Mouse (Mus musculus) embryo, embryonic 9.5 days (tissue): ENCODE data around the gene Zfp326.

Experiments
- DNase-seq: peaks from one replicate; pipeline ENCODE4 v3.0.0-alpha.2; 2017; ENCODE audit errors: extremely low spot score

Zfp326 gene

GRCm38 (mm10) chr5:105867427-105867826 lies 8.9 kb upstream of the Zfp326 start:
- DNase-seq, result no peak

GRCm38 (mm10) chr5:105867841-105868447 lies 8.4 kb upstream of the Zfp326 start:
- DNase-seq, result no peak

- DNase-seq, result peak; percentile 81
Observed at GRCm38 (mm10) chr5:105868593-105868992, 7.8 kb upstream of the Zfp326 start.

DNA sequence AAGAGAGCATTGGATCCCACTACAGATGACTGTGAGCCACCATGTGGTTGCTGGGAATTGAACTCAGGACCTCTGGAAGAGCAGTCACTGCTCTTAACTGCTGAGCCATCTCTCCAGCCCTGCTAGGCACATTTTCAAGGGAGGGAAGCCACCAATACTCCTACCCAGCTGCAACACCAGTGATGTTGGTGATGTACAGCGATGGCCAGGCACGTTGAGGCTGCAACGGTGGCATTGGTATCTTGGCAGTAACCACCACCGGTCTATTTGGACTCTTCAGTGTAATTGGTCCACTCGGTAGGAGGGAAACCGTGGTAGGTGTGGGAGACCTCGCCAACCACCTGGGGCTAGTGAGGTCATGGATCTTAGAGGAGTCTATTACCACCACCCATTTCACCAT lies 6.6 kb upstream of the Zfp326 start:
- DNase-seq, result no peak

- no peak for DNase-seq
Observed at GRCm38 (mm10) chr5:105871140-105871539, 5.2 kb upstream of the Zfp326 start.

DNA sequence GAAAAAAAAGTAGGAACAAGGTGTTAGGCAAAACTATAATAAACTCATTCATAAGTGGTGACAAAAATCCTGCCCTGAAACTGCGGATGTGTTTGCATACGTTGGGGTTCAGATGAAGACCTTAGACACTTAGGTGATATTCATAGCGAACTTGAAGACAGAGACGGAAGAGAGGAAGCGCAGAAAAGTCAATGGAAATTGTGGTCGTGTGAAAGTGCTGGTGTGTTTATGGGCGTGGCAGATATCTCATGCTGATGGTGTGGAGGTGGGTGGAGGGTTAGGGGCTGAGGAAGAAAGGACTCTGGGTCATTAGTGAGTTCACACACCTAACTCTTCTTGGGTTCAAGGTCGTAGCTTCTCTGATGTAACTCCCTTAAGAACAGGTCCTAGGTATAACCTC lies 4.2 kb upstream of the Zfp326 start:
- no peak for DNase-seq

DNA sequence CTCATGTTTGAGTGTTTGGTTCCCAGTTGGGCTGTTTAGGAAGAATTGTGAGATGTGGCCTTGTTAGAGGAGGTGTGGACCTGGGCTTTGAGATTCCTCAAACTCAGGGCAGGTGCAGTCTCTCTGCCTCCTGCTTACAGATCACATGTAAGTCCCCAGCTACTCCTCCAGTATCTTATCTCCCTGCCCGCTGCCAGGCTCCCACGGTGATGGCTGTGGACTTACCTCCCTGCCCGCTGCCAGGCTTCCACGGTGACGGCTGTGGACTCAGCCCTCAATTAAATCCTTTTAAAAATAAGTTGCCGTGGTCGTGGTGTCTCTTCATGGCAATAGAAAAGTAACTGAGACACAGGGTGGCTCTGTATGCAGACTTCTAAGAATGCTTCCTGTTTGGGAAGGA lies 3.4 kb upstream of the Zfp326 start:
- DNase-seq, result no peak

DNA sequence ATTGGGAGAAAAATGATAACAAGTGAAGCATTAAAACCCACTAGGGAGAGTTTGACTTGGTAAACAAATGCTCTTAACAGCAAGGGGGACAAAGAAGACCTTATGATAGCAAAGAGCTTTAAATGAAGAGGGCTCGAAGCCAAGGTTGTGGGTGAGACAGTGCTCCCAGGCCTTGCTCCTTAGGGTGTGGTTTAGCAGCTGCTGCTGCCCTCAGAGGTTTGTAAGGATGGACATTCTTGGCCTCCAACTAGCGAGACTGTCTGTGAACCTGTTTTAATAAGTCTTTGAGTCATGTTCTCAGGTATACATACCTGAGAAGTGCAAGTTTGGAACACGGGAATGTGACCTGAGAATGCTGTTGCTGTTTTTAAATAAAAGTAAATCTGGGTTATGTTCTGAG lies 2.6 kb upstream of the Zfp326 start:
- no peak for DNase-seq

DNA sequence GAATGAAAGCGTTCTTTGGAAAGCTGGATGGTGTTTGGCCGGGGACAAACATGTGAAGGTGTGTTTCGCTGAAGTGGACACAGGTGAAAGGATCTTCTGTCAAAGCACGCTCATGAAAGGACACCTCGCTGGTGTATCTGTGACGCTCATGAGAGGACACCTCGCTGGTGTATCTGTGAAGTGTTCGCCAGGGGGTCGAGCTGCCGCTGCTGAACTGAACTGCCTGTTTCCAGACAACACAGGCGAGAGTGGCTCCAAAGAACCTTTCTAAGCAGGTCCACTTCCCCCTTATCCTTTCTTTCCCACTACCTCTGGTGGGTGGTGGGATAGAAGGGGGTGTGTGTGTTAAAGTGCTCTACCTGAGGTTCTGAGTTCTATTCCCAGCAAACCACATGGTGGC lies 1.9 kb upstream of the Zfp326 start:
- DNase-seq, result no peak

GRCm38 (mm10) chr5:105876925-105877774 lies 785 bp downstream of the Zfp326 start:
- DNase-seq, result no peak

DNA sequence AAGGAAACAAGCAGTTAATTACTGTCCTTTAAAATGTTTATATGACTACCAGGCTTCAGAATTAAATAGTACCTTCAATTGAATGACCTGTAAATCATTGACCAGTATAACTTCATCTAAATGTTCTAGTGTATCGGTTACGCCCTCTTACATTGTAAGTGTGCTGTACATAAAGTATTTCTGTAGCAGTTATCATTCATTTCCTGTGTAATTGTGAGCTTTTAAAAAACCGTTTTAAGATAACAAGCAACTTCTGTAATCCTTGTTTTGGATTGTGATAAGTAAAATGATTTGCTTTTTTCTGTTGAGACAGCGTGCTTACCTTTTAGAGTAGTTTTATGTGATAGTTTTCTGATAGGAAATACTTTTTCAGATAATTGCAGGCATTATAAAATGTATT lies 11.0 kb downstream of the Zfp326 start:
- DNase-seq, result no peak

DNA sequence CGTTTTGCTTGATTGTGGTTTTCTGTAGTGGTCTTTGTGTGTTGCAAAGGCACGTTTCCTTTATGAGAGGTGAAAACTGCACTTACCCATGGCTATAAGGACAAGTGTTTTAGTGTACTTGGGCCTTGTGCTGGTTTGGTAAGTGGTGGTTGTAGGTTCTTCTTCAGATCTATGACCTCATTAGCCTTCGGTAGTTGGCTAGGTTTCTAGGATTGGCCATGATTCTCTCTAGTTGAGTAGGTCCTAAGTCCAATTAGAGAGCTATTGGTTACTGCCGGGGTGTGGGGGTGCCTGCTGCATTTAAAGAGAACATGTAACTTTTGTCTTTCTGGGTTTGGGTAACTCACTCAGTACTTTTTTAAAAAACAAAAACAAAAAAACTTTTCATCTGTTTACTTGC lies 21.8 kb downstream of the Zfp326 start:
- DNase-seq, result no peak

GRCm38 (mm10) chr5:105909209-105909608 lies 32.8 kb downstream of the Zfp326 start:
- DNase-seq, result no peak

- DNase-seq, result no peak
Observed at GRCm38 (mm10) chr5:105909671-105910070, 33.3 kb downstream of the Zfp326 start.

DNA sequence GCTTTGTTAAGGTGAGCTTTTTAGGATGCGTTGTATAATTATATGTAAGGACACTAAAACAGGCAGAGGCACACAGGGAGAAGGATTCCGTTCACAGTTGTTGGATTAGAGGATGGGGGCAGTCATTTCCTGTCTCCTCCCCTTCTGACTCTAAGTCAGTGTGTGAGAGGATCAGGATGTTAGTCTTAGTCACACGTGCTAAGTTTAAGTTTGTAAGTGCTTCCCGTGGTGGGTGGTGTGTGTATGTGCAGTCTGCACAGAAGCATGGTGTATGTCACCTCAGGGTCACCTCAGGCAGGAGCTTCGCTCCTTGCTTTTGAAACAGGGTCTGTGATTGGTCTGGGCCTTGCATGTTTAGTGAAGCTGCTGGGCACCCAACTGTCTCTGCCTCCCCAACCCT lies 35.1 kb downstream of the Zfp326 start:
- no peak for DNase-seq

DNA sequence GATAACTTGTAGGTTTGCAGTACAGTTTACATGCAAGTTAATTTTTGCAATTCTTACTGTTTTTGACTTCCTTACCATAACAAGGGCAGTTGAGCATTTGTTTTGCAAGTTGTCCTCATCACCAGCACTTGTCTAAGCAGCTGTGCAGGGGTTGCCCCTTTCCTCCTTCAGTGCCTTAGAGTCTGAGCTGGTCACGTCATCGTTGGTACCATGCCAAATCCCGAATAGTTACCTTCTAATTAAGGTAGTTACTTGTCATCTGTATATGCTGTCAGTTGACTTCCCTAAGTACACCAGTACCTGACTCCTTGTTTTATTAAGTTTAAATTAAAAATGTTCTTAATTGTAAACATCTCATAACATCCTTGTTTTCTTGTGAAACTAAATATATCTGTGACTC lies 41.0 kb downstream of the Zfp326 start:
- DNase-seq, result no peak

- DNase-seq, result peak; percentile 41
Observed at GRCm38 (mm10) chr5:105918289-105918688, 41.9 kb downstream of the Zfp326 start.

DNA sequence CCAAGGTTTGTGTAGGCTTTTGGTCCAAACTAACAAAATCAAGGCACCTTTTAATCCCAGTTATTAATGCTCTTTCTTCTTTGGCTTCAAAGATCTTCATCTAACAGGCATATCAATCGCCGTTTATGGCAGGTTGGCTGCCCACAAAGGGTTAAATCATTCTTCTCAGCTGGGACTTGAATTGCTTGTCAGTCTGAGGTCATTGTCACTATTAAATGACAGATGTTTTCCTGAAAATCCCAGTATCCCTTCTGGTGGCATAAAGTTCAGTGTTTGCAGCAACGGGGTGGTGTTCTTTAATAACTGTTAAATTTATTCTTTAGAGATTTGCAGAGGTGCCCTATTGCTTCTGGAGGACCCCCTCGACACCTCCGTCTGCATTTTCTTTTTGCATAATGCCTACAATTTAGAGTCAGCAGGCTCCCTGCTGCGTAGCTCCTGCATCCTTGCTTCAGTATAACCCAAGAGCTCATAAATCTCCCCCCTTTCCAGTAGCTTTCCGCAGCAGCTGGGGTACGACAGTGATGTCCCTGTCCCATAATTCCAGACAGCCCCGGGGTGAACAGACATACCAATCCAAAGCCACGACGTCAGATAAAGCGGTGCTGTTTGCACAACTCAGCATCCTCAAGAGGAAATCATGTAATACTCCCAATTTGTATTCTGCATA lies 46.6 kb downstream of the Zfp326 start:
- DNase-seq, result no peak

- DNase-seq, result no peak
Observed at GRCm38 (mm10) chr5:105924347-105924746, 48.0 kb downstream of the Zfp326 start.

GRCm38 (mm10) chr5:105925568-105926255 lies 49.3 kb downstream of the Zfp326 start:
- no peak for DNase-seq

DNA sequence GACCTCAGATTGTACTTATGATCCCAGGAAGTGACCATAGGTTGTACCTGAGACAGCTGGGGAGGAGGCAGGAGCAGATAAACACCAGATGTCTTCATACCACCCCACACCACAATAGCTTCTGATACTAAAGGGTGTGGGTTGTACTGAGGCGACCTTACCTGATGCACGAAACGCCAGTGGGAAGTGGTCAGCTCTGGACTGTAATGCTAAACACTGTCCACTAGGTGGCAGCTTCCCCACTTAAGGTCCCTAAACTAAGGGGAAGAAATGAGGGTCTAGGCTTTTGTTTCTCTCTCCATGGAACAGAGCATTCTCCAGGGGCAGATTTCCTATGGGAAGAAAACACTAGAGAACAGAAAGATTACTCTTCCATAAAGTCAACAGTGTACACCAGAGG lies 53.9 kb downstream of the Zfp326 start:
- DNase-seq, result peak; percentile 19

GRCm38 (mm10) chr5:105932392-105932791 lies 56.0 kb downstream of the Zfp326 start:
- DNase-seq, result no peak
